Mouse (Mus musculus): ENCODE measurements at regions not wholly inside any gene's neighbourhood (a gene's known extent, or its start where the extent isn't known, plus 50 kb on each side); places are given as distances from the start of the nearest gene placed in this dataset.
A peak's percentile ranks its signal among the peaks of the same experiment; 100 is the strongest.
"Not testable (repeated sequence)": the region's sequence is repeated elsewhere in the genome, so short reads cannot be mapped to it uniquely, and the experiment has no call there.

- ATAC-seq, result no peak
Observed at GRCm38 (mm10) chr13:74969244-74969643, 120.4 kb upstream of the Pcsk1 start.

GRCm38 (mm10) chr13:74955876-74956275 lies 133.8 kb upstream of the Pcsk1 start:
- ATAC-seq, result no peak

GRCm38 (mm10) chr13:74913655-74914054 lies 105.0 kb upstream of the Cast start:
- ATAC-seq, result not testable (repeated sequence)

DNA sequence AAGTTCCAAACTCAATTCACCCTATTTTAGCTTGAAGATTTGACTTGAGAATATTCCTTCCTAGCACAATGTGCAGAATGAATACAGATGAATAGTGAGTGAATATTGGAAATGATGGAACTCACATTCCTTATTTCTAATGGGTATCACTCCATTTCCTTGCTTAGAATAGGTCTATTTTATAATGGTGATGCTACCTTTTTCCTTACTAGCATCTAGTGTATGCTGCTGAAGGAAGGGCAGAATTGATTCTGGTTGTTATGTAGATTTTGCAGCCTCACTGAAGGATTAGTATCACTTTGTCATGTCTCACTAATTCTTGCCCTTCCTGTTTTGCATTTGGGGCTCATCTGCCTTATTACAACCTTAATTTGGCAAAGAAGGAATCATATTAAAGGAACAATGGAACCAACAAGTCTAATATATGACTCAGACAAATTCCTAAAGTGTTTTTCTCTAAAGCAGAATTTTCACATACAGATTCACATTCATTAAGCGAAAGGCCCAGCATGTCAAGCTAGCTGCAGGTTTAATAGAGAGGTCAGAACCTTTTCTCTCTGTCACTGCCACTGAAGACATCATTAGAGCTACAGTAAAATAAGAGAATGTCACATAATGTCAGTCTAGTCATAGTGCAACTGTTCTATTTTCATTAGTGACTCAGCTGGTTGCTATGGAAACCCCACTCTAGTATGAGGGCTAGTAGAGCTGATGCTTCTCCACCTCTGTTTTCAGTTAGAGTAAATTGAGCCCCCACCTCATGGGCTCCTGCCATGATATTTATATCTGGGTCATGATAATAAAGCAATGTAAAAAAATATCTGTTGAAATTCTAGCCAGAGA lies 94.8 kb upstream of the Cast start:
- ATAC-seq, result peak; percentile 79

GRCm38 (mm10) chr13:74889859-74890469 lies 81.4 kb upstream of the Cast start:
- peak; percentile 86 for ATAC-seq

GRCm38 (mm10) chr13:74867720-74868119 lies 59.1 kb upstream of the Cast start:
- ATAC-seq, result no peak

GRCm38 (mm10) chr13:74864000-74864399 lies 55.4 kb upstream of the Cast start:
- no peak for ATAC-seq

DNA sequence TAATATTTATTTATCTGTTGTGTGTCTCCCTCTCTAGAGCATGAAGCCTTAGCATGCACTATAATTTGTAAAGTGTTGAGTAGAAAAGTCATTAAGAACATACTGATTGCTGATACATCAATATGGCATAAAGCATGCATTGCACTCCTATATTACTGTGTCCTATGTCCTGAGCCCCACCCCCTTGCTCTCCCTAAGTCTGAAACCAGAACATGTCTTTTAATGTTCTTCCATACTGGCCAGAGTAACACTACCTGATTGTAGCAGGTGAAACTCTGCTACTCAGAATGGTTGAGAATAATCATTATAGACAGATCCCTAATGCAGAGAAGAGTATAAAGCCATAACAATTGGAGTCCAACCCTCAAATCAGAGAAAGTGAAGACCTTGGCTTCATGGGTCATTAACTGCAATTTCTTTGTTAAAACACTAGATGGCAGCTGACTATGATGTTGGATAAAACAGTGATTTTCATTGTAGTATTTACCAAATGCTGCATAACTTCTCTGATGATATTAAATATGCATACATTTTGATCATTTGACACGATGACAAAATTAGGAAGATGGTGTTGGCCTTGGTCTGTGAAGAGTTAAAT lies 52.9 kb upstream of the Cast start:
- peak; percentile 75 for ATAC-seq

Data from CD4-positive, CD25-positive, alpha-beta regulatory T cell, adult 4 months (primary cell).